Mouse (Mus musculus): Measurements from ENCODE around the gene Gm8237.
"Not testable (repeated sequence)": the region's sequence is repeated elsewhere in the genome, so short reads cannot be mapped to it uniquely, and the experiment has no call there.

The Gm8237 gene

GRCm38 (mm10) chr14:5880241-5880640 is at the start of gene Gm8237:
TSS of gene Gm8237 (minus strand) at chr14:5880382.
- DNase-seq: not testable (repeated sequence)

GRCm38 (mm10) chr14:5923276-5923675 is 43.1 kb upstream of the Gm8237 start:
- not testable (repeated sequence) for DNase-seq

GRCm38 (mm10) chr14:5918330-5918942 is 38.3 kb upstream of the Gm8237 start:
- DNase-seq: not testable (repeated sequence)

- not testable (repeated sequence) for DNase-seq
Measured at GRCm38 (mm10) chr14:5913701-5914100, 33.5 kb upstream of the Gm8237 start.

GRCm38 (mm10) chr14:5879791-5880190 is 391 bp downstream of the Gm8237 start:
- DNase-seq: not testable (repeated sequence)

- peak; percentile 5 for DNase-seq
Measured at GRCm38 (mm10) chr14:5879136-5879535, 1.0 kb downstream of the Gm8237 start.

- not testable (repeated sequence) for DNase-seq
Measured at GRCm38 (mm10) chr14:5855911-5856310, 24.3 kb downstream of the Gm8237 start.

GRCm38 (mm10) chr14:5830229-5830628 is 50.0 kb downstream of the Gm8237 start, which contains the start of gene Gm3424:
TSS of gene Gm3424 (minus strand) at chr14:5830329.
- not testable (repeated sequence) for DNase-seq

- not testable (repeated sequence) for DNase-seq
Measured at GRCm38 (mm10) chr14:5812699-5813356, 67.4 kb downstream of the Gm8237 start.
